Mouse (Mus musculus): ENCODE data around the gene Endou. TPM values are rescaled to one million over a fixed set of nuclear protein-coding genes. Genes with fewer than 3 reads are reported as not detected.
"Not testable (repeated sequence)": the region's sequence is repeated elsewhere in the genome, so short reads cannot be mapped to it uniquely, and the experiment has no call there.

The Endou gene
- polyA plus RNA-seq, 1 experiment from 2014 or later = 0.23 TPM

DNA sequence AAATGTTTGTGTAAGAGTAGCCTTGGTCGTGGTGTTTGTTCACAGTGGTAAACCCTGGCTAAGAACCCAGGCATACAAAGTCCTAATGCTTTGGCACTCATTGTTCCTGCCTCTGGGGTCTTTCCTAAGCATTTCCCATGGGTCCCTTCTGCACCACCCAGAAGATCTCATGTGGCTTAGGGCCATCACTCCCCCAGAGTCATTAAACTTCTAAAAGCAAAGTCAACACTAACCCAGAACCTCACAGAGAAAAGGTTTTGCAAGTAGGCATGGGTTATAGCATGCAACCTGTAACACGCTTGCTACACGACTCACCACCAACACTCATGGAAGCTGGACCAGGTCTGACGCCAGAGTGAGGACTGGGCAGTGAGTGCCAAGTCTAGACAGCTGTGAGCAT is 56.7 kb downstream of the Endou start:
- H3K4me3 ChIP-seq (ENCODE audit: low read depth, low read length) = no peak overlapping the region
- H3K9me3 ChIP-seq (replicated peaks; ENCODE audit: control insufficient read depth, low read length, poor library complexity, severe bottlenecking) = no peaks in the 10 kb centered on the region
- 98% methylated on average over 4 of the region's 4 CpGs for WGBS
- peaks cover 25% of the 10 kb centered on the region for H3K36me3 ChIP-seq (ENCODE audit: control insufficient read depth, insufficient read depth, low read length)
- H3K27ac ChIP-seq (ENCODE audit: low read length) = no peak overlapping the region
- no peaks in the 10 kb centered on the region for H3K27me3 ChIP-seq (ENCODE audit: control insufficient read depth, insufficient read depth, low read depth, low read length)
- no peak for ATAC-seq
- no peak overlapping the region for H3K4me2 ChIP-seq (ENCODE audit: low read length)
- peaks cover 13% of the 10 kb centered on the region for H3K4me1 ChIP-seq (ENCODE audit: control insufficient read depth, insufficient read depth, low read length)
- H3K9ac ChIP-seq (ENCODE audit: low read depth, low read length) = no peak overlapping the region

GRCm38 (mm10) chr15:97673256-97674000 is 57.7 kb downstream of the Endou start:
- no peak overlapping the region for H3K27ac ChIP-seq (ENCODE audit: low read length)
- H3K4me1 ChIP-seq (ENCODE audit: control insufficient read depth, insufficient read depth, low read length) = peaks cover 13% of the 10 kb centered on the region
- no peaks in the 10 kb centered on the region for H3K27me3 ChIP-seq (ENCODE audit: control insufficient read depth, insufficient read depth, low read depth, low read length)
- H3K36me3 ChIP-seq (ENCODE audit: control insufficient read depth, insufficient read depth, low read length) = peaks cover 23% of the 10 kb centered on the region
- no peak for ATAC-seq
- H3K9ac ChIP-seq (ENCODE audit: low read depth, low read length) = no peak overlapping the region
- no peak overlapping the region for H3K4me3 ChIP-seq (ENCODE audit: low read depth, low read length)
- H3K9me3 ChIP-seq (replicated peaks; ENCODE audit: control insufficient read depth, low read length, poor library complexity, severe bottlenecking) = no peaks in the 10 kb centered on the region
- whole genome bisulfite sequencing = 93% methylated on average over 7 of the region's 7 CpGs
- no peak overlapping the region for H3K4me2 ChIP-seq (ENCODE audit: low read length)

DNA sequence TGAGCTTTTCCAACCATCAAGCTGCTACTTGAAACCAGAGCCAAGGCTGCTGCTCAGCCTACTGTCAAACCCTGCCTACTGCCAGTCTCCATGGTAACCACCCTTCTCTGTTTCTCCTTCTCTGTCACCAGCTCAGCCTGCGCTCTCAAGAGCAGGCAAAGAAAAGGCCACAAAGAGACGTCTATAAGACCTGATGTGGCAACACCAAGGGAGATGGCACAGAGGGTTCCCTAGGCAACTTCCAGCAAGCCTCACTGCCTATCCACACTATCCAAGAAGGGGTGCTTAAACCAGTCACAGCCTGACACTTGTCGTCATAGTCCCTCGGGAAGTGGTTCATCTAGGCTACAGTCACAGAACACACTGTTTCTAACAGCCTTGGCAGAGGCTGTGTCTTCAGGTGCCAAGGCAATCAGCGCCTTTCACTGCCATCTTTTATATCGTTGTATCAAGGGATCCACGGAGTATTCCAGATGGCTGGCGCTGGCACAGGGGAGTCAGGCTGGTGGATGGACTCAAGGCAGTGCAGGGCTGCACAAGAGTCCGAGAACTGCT is 58.9 kb downstream of the Endou start:
- no peak overlapping the region for H3K4me3 ChIP-seq (ENCODE audit: low read depth, low read length)
- no peak overlapping the region for H3K9ac ChIP-seq (ENCODE audit: low read depth, low read length)
- no peaks in the 10 kb centered on the region for H3K27me3 ChIP-seq (ENCODE audit: control insufficient read depth, insufficient read depth, low read depth, low read length)
- no peak overlapping the region for H3K4me2 ChIP-seq (ENCODE audit: low read length)
- WGBS = 43% methylated on average over 9 of the region's 9 CpGs
- H3K36me3 ChIP-seq (ENCODE audit: control insufficient read depth, insufficient read depth, low read length) = peaks cover 13% of the 10 kb centered on the region
- peak overlapping the region; percentile 86 for H3K27ac ChIP-seq (ENCODE audit: low read length)
- no peaks in the 10 kb centered on the region for H3K9me3 ChIP-seq (replicated peaks; ENCODE audit: control insufficient read depth, low read length, poor library complexity, severe bottlenecking)
- ATAC-seq = peak; percentile 90
- peaks cover 13% of the 10 kb centered on the region for H3K4me1 ChIP-seq (ENCODE audit: control insufficient read depth, insufficient read depth, low read length)

GRCm38 (mm10) chr15:97670554-97670953 is 60.6 kb downstream of the Endou start:
- Histone ChIP-seq H3K9ac (ENCODE audit: low read depth, low read length) (no peak overlapping the region), H3K27ac (ENCODE audit: low read length) (no peak overlapping the region), H3K36me3 (ENCODE audit: control insufficient read depth, insufficient read depth, low read length) (peaks cover 3% of the 10 kb centered on the region; the same call in 1 of the 2 replicates), H3K4me3 (ENCODE audit: low read depth, low read length) (no peak overlapping the region), H3K27me3 (ENCODE audit: control insufficient read depth, insufficient read depth, low read depth, low read length) (no peaks in the 10 kb centered on the region), H3K9me3 (replicated peaks; ENCODE audit: control insufficient read depth, low read length, poor library complexity, severe bottlenecking) (no peaks in the 10 kb centered on the region), H3K4me1 (ENCODE audit: control insufficient read depth, insufficient read depth, low read length) (peaks cover 13% of the 10 kb centered on the region), H3K4me2 (ENCODE audit: low read length) (no peak overlapping the region)
- no peak for ATAC-seq
- WGBS = 78% methylated on average over 6 of the region's 6 CpGs

GRCm38 (mm10) chr15:97668158-97668877 is 62.8 kb downstream of the Endou start:
- Histone ChIP-seq H3K27ac (ENCODE audit: low read length) (peak overlapping the region; percentile 25), H3K4me1 (ENCODE audit: control insufficient read depth, insufficient read depth, low read length) (peaks cover 13% of the 10 kb centered on the region)
- H3K36me3 ChIP-seq (ENCODE audit: control insufficient read depth, insufficient read depth, low read length); ATAC-seq; H3K4me2 ChIP-seq (ENCODE audit: low read length); H3K9me3 ChIP-seq (replicated peaks; ENCODE audit: control insufficient read depth, low read length, poor library complexity, severe bottlenecking); H3K27me3 ChIP-seq (ENCODE audit: control insufficient read depth, insufficient read depth, low read depth, low read length); H3K9ac ChIP-seq (ENCODE audit: low read depth, low read length); H3K4me3 ChIP-seq (ENCODE audit: low read depth, low read length): not testable (repeated sequence)
- 67% methylated on average over 17 of the region's 17 CpGs for WGBS

- Histone ChIP-seq H3K9me3 (replicated peaks; ENCODE audit: control insufficient read depth, low read length, poor library complexity, severe bottlenecking) (no peaks in the 10 kb centered on the region), H3K4me2 (ENCODE audit: low read length) (0 out of 2 replicates have a peak overlapping the region, but pooled peaks have one; percentile 15), H3K4me3 (ENCODE audit: low read depth, low read length) (no peak overlapping the region), H3K36me3 (ENCODE audit: control insufficient read depth, insufficient read depth, low read length) (no peaks in the 10 kb centered on the region), H3K27ac (ENCODE audit: low read length) (peak overlapping the region; percentile 45), H3K9ac (ENCODE audit: low read depth, low read length) (no peak overlapping the region), H3K4me1 (ENCODE audit: control insufficient read depth, insufficient read depth, low read length) (peaks cover 8% of the 10 kb centered on the region), H3K27me3 (ENCODE audit: control insufficient read depth, insufficient read depth, low read depth, low read length) (no peaks in the 10 kb centered on the region)
- WGBS = 16% methylated on average over 7 of the region's 7 CpGs
- ATAC-seq = no peak
Observed at GRCm38 (mm10) chr15:97667437-97667836, 63.7 kb downstream of the Endou start.

DNA sequence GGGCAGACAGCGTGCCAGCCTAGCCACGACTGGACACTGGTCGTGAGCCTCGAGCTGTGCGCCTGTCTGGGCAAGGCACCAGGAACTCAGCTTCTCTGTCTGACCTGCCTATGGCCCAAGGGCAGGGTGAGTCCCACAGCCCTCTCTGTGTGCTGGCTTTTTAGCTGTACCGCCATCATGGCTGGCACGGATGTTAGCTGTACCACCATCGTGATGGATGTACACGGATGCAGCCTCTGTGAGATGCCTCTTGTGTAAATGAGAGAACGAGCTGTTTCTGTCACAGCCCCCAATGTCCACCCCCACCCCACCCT is 64.7 kb downstream of the Endou start:
- Histone ChIP-seq H3K4me1 (ENCODE audit: control insufficient read depth, insufficient read depth, low read length) (no peaks in the 10 kb centered on the region; the same call in 1 of the 2 replicates), H3K27ac (ENCODE audit: low read length) (no peak overlapping the region), H3K27me3 (ENCODE audit: control insufficient read depth, insufficient read depth, low read depth, low read length) (no peaks in the 10 kb centered on the region), H3K4me2 (ENCODE audit: low read length) (no peak overlapping the region), H3K9ac (ENCODE audit: low read depth, low read length) (no peak overlapping the region), H3K4me3 (ENCODE audit: low read depth, low read length) (no peak overlapping the region), H3K9me3 (replicated peaks; ENCODE audit: control insufficient read depth, low read length, poor library complexity, severe bottlenecking) (no peaks in the 10 kb centered on the region), H3K36me3 (ENCODE audit: control insufficient read depth, insufficient read depth, low read length) (no peaks in the 10 kb centered on the region)
- no peak for ATAC-seq
- WGBS = 97% methylated on average over 10 of the region's 10 CpGs

DNA sequence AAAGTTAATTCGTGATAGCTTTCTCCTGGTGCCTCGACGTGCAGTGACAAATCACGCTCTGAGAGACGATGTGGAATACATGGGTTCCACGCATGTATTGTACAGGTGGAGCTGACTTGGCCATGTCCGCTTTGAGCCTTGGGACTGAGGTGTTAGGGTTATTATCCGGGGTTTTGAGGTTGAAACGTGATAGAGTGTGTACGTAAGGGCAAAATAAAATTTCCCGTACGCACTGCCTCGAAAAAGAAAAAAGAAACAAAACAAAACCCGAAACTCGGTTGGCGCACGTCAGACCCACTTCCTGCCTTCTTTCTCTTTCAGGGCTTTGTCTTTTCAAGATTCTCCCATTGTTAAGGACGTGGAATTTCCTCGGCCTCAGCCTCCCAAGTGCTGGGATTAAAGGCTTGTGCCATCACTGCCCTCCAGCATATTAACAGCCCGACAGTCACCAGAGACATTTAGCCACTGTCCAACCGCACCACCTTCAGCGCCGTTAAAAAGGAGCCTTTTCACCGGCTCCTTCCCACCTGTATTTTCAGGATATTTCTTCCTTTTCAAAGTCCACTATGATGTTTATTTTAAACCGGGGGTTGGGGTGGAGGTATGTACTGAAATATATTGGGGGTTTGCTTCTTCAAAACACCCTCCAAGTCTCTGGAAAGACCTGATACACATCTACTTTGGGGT is 65.2 kb downstream of the Endou start:
- 71% methylated on average over 25 of the region's 25 CpGs for WGBS
- Histone ChIP-seq H3K27ac (ENCODE audit: low read length) (no peak overlapping the region), H3K9ac (ENCODE audit: low read depth, low read length) (no peak overlapping the region), H3K4me3 (ENCODE audit: low read depth, low read length) (no peak overlapping the region), H3K27me3 (ENCODE audit: control insufficient read depth, insufficient read depth, low read depth, low read length) (no peaks in the 10 kb centered on the region), H3K4me2 (ENCODE audit: low read length) (no peak overlapping the region), H3K36me3 (ENCODE audit: control insufficient read depth, insufficient read depth, low read length) (no peaks in the 10 kb centered on the region), H3K9me3 (replicated peaks; ENCODE audit: control insufficient read depth, low read length, poor library complexity, severe bottlenecking) (no peaks in the 10 kb centered on the region), H3K4me1 (ENCODE audit: control insufficient read depth, insufficient read depth, low read length) (no peaks in the 10 kb centered on the region; the same call in 1 of the 2 replicates)
- no peak for ATAC-seq
